Mouse (Mus musculus): ENCODE measurements around the gene Tent4b.
A peak's percentile ranks its signal among the peaks of the same experiment; 100 is the strongest.

The Tent4b gene

GRCm38 (mm10) chr8:88280904-88281303, 81.9 kb downstream of the Tent4b start:
- no peak for DNase-seq

GRCm38 (mm10) chr8:88282684-88283083, 83.7 kb downstream of the Tent4b start:
- DNase-seq, result no peak

GRCm38 (mm10) chr8:88283243-88284115, 84.5 kb downstream of the Tent4b start:
- DNase-seq, result no peak

- DNase-seq, result no peak
These were observed 85.7 kb downstream of the Tent4b start for GRCm38 (mm10) chr8:88284738-88285137.

DNA sequence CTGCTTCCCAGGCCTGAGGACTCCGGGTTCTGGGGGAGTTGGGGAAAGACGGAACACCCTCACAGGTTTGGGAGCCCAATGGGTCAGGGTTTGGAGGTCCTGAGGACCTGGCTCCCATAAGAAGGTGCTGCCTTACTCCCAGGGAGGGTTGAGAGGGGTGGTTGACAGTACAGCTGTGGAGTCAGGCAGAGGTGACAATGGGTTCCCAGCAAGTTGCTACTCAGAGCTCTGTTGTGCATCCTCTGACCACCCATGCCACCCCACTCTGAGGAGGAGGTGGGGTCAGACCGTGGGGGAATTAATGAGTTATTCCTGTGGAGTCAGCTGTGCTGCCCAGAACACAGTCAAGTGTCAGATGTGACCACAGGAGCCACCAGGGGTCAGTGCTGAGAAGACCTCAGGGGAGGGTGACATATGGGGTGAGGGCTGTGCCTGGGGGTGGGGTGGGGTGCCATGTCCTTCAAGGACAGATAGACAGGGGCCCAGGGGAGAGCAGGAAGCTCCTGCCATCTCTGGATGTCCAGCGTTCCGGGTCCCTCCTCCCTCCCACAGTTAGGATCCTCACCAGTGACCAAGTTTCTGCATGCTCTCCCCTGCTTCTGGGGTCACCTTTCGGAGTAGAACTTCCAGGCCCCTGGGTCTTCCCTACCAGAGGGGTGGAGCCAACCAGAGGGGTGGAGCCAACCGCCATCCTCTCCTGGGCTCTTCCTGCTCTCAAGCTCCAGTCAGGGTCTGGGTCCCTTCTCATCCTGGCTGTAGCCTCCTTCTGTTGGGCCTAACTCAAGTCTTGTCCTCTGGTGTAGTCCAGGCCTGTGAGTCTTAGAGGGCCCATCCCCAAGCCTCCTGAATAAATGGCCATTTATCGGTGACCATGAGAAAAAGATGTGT, 86.7 kb downstream of the Tent4b start:
- peak; percentile 70 for DNase-seq

DNA sequence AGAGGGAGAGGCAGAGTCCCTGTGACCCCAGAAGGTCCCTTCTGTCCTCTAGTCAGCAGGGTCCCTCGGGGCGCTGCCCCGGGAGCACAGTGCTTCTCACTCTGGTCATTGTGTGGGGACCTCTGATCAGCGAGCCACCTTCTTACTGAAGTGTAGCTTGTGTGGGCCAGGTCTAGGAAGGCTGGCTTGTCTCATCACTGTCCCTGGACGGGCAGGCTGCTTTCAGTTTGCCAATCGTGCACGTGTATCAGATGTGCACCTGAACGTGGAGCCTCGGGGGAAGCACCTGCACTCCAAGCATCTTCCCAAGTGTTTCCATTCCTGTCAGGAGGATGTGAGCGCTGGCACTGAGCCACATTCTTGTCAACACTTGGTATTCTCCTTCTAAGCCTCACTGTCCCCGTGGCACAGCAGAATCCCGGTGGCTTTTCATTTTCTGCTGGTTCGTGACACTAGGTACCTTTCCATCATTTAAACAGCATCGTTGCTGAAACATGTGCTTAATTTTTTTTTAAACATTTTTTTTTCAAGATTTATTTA, 87.5 kb downstream of the Tent4b start:
- no peak for DNase-seq

GRCm38 (mm10) chr8:88288622-88289242, 89.7 kb downstream of the Tent4b start:
- DNase-seq, result peak; percentile 66

DNA sequence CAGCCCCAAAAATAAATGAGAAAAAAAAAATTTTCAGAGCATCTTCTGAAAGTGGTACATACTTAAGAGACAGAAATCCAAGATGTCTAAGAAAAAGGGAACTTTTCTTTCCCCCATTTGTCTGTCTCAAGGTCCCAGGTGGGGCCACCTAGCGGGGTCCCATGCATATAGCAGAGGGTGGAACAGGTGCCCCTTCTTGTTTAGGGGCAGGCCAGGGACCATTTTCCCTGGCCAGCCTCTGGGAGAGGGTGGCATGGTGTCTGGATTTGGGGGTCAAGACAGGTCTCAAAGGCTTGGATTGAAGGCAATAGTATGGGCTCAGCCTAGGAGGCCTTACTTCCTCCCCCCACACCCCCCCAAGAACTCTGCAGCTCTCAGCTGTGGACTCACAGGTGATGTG, 90.9 kb downstream of the Tent4b start:
- DNase-seq, result peak; percentile 54

GRCm38 (mm10) chr8:88290326-88291304, 91.6 kb downstream of the Tent4b start:
- DNase-seq, result no peak

DNA sequence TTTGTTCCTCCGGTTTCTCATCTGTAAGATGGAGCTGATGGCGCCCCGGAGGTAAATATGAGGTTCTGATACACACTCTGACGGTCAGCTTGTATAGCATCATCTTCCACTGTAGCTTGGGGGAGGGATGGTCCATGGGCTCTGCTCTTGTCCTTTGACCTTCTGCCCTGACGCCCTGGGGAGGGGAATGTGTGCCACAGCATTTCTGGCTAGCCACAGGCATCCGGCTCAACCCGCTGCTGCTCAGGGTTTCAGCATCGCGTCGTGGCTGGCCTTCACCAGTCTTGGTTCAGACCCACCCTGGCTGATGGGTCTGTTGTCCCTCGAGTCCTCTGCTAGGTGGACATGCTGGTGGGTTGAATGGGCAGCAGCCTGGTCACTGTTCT, 92.3 kb downstream of the Tent4b start:
- no peak for DNase-seq

DNA sequence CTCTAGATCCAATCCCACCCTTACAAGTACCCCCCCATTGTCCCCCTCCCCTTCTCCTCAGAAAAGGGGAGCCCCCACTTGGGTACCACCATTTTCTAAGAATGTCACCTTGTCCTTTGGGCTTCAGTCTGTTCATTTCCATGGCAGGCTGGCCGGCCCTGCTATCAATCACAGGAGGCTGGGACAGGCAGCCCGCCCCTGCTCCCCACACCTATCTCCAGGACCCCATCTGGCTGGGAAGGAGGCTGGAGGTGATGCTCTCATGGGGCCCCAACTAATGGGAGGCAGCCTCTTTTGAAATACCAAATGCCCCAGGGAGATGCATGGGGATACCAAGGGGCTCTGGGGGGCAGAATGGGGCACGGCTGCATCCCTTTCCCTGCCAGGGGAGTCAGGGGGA, 93.9 kb downstream of the Tent4b start:
- peak; percentile 70 for DNase-seq

DNA sequence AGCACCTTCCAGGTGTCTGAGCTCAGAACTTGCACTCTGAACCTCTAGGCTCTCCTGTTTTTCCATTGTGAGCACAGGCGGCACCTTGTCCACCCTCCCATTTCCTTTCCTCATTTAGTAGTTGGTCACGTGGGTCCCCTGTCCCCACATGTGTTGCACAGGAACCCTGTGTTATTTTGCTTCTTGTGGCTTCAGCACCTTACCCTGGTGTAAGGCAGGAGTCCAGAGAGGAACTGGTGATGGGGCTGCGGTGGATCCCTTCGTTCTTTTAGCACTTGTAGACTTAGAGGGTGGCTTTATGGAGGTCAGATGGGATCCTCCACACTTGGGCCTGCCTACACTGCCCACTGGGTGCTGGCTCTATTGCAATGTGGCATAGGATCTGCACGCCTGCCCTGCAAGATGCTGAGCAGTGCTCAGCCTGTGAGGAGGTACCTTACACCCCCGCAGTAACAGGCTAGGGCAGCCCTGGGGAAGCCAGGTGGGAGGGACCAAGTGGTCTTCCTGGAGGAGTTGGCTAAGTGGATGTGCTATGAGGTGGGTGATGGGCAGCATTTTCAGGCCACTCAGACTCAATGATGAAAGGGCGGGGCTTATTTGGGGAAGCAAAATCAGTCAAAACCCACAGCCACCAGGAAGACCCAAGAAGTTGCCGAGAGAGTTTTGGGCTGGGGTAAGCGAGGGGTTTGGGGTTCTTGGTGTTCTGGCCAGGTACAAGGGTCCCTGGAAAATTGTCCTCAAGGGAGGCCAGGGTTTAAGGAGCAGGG, 94.8 kb downstream of the Tent4b start:
- peak; percentile 48 for DNase-seq

DNA sequence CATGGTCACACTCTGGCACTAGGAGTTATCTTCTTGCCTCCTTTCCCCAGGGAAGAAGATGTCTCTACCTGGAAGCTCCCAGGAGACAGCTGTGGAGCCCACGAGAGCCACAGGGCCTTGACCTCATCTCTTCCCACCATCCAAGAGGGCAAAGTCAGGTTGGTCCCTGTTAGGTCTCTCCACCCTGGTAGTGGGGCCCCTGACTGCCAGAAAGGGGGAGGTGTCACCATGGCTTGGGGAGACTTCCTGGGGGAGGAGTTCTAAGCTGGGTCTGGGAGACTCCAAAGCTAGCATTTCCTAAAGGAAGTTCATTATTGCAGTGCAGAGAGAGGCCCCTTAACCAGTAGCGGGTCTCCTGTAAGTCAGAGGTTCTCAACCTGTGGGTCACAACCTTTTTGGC, 96.0 kb downstream of the Tent4b start:
- DNase-seq, result peak; percentile 48

DNA sequence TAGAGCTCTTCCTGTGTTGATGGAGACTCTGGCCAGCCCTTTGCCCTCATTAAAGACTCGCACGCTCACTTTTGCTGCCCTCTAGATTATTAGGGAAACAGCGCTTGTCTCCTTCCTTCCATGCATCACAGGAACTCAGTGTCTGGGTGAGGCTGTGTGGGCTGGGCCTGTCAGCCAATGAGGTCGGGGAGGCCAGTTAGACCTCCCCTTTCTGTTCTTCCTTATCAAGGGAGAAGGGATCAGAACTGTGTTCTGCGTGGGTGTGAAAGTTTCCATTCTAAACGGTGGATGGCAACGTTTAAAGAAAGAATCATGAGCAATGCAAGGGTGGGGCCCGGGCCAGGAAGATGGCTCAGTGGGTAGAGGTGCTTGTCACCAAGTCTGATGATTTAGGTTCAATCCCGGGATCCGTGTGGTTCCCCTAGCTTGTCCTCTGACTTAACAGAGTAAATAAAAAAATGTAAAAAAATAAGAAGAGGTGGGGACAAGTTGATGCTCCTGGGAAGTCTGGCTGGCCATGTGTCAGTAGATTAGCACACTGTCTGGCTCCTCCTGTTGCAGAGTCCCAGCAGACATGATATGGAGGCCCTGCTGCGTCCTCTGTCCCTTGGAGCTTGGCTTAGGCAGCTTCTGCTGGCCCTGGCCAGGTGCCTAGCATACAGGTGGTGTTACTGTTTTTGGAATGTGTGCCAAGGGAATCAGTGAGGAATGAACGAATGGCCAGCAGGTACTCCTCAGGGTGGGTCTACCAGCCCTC, 99.1 kb downstream of the Tent4b start:
- DNase-seq, result peak; percentile 86

DNA sequence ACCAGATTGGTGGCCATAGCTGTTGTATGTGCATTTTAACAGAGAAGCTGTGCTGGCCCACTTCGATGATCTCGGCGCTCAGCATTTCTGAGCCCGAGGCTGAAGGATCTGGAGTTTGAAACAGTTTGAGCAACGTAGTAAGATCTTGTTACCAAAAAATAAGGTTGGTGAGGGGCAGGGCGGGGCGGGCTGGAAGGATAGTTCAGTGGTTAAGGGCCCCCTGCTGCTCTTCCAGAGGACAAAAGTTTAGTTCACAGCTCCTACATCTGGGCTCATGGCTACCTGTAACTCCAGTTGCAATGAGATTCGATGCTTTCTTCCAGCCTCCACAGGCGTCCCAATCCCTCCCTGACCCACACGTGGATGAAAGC, 99.7 kb downstream of the Tent4b start:
- DNase-seq, result no peak

GRCm38 (mm10) chr8:88299907-88300603, 101.0 kb downstream of the Tent4b start:
- peak; percentile 88 for DNase-seq

GRCm38 (mm10) chr8:88301589-88302437, 102.8 kb downstream of the Tent4b start:
- DNase-seq, result peak; percentile 70

- DNase-seq, result no peak
These were observed 106.8 kb downstream of the Tent4b start for GRCm38 (mm10) chr8:88305814-88306213.

DNA sequence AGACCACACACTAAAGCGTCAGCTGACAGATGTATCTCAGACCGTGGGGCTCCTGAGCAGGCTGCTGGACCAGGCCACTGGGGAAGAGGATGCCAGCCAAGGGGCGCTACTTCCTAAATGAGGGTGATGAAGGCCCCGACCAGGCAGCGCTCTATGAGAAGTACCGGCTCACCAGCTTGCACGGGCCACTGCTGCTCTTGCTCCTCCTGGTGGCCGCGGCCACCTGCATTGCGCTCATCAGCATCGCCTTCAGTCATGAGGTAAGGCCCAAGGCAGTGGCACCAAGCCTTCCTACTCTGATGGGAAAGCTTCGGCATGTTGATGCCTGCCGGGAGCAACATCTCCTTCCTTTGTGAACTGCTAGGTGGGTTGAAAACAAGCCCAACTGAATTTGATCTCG, 107.5 kb downstream of the Tent4b start:
- peak; percentile 62 for DNase-seq

Measured in liver (tissue).